Mouse (Mus musculus): Measurements from ENCODE around the gene Cntnap5c.
"Not testable (repeated sequence)": the region's sequence is repeated elsewhere in the genome, so short reads cannot be mapped to it uniquely, and the experiment has no call there.

Gene Cntnap5c

DNA sequence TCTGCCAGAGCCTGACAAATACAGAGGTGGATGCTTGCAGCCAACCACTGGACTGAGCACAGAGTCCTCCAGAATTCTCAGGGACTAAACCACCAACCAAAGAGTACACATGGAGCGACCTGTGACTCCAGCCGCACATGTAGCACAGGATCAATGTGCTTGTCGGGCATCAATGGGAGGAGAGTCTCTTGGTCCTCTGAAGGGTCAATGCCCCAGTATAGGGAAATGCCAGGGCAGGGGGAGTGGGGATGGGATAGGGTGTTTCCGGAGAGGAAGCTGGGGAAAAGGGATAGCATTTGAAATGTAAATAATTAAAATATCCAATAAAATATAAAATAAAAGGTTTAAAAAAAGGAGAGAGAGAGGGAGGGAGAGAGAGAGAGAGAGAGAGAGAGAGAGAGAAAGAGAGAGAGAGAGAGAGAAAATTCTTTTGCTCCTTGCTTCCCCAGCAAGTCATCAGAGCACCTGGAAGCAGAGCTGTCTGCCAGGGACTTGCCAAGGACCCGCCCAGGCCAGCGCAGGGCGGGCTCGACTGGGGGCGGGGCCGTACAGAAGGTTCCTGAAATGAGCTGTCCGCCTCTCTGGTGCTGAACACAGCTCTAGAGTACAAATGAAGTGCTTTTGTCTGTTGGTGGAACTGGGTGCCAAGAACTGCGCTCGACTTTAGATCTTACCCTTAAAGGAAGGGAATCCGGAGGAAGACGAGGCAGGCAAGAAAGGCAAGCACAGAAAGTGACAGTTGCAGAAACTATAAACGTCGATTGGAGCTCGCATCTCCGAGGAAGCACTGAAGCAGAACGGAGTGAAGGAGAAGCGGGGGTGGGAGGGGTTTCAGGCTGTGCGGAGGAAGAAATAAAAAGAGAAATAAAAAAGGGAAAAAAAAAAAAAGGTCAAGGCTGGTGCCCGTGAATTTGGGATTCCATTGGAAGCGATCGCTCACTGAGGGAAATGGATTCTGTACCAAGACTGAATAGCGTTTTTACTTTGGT is at the start of gene Cntnap5c:
Cntnap5c (plus strand) TSS at position 949 of the 989 bp plus-strand sequence.
- CTCF ChIA-PET: no interaction called here

DNA sequence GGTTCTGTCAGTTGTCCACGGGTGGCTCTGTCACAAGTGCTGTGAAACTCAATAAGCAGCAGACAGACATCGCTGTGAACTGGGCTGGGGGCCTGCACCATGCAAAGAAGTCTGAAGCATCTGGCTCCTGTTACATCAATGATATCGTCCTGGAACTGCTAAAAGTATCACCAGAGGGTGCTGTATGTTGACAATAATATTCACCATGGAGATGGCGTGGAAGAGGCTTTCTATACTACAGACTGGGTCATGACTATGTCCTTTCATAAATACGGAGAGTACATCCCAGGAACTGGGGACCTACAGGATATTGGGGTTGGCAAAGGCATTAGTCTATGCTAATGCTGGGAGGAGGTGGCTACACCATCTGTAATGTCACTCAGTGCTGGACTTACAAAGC is 27.3 kb upstream of the Cntnap5c start, which contains the start of gene Gm21834:
Gm21834 (minus strand) TSS at position 101 of the 400 bp plus-strand sequence.
- CTCF ChIA-PET: no interaction called here

DNA sequence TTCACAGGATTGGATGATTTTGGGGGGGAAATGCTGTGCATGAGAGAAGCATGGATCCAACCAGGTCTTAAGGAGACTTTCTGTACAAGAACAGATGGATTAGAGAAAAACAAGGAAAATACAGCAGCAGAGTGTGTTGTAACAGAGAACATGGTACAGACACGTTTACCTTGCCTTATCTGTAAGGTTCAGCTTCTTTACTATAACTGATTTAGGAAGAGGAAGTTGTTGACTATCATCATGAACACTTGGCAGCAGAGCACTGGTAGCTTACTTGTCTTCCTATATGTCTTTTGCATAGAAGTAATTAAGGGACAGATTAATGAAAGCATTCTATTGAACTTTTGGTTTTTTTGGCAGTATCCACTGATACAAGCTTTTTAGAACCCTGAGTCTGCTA is 11.3 kb upstream of the Cntnap5c start:
- CTCF ChIA-PET: no interaction called here

DNA sequence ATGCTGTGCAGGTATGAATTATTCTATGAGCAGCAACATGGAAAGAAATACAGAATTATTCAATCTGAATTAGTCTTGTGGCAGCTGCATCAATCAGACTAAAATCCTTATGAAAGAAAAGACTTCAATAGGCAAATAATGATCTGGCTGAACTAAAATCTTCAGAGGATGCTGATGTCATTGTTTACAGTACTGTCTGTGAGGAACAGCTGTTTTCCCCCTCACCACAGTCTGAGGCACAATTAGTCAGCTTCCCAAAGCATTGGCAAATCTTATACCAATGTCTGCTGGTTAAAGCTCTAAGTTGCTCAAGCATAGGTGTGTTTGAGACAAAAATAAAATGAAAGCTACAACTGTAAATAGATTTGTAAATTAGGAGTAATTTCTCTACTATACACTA is 2.1 kb upstream of the Cntnap5c start:
- CTCF ChIA-PET: no interaction called here

GRCm38 (mm10) chr17:57770904-57771303 is 1.5 kb downstream of the Cntnap5c start:
- CTCF ChIA-PET: no interaction called here

DNA sequence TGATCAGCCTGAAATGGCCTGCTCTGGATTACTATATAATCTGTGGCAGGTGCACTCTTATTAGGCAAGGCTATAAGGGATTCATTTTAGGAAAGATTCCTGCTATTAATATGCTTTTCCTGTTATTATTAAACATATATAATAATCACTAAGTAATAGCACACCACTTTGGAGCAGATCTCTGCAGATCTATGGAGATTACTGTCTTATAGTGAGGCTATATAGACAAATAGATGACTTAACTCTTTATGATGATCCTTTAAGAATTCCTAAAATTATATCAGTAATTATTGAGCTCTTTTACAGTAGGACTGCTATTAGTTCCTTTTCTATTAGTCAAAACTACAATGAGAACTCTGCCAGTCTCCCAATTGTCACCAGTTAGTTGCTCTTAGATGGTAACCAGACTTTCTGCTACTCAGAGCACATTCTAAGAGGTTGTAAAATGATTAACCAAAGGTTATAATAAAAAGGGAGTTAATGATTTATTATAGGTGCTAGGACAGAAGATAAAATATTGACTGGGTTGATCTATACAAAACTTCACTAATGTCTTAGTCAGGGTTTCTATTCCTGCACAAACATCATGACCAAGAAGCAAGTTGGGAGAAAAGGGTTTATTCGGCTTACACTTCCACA is 18.9 kb downstream of the Cntnap5c start:
- CTCF ChIA-PET: no interaction called here

- CTCF ChIA-PET: no interaction called here
These were observed 26.0 kb downstream of the Cntnap5c start for GRCm38 (mm10) chr17:57795408-57795807.

GRCm38 (mm10) chr17:57796668-57797311 is 27.4 kb downstream of the Cntnap5c start:
- CTCF ChIA-PET: no interaction called here

DNA sequence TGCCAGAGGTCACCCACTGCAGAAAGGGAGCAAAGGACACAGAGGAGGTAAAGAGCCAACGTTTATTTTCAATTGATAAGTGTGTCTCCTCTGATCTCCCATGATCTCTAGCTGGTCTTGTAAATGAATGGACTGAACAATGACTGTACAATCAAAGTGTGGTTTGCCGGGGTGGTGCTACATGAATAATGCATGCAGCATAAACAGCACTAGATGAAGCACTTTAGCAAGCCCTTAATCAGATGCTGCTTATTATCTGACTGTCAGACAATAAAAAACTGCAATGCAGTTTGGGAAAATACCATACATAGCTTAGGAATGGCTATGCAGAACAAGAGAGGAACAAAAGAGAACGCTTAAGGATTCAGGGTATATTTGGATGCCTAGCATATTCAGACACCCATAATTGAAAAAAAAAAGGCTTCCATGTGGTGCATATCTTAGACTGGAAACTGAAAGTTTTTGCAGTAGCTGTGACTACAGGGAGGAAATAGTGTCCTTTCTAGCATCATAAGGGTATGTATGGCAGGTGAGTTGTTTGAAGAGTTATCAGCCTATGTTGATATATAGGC is 30.1 kb downstream of the Cntnap5c start:
- CTCF ChIA-PET: no interaction called here

DNA sequence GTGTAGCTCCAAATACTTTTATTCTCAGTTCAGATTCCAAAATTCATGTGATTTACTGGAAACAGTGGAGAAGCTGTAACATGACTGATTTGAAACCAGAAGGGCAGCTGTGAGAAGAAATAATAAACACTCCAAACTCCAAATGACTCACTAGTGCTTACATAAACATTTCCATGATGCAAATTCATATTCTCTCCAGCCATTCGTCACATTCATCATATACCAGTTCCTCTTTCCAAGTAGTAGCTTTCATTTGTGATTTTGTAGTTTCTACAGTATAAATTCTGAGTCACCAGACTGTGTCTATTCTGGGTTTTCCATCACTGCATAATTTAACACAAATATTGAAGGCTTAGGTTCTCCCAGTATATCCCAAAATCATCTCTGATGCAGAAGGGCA is 31.8 kb downstream of the Cntnap5c start:
- CTCF ChIA-PET: no interaction called here

- CTCF ChIA-PET: no interaction called here
These were observed 68.0 kb downstream of the Cntnap5c start for GRCm38 (mm10) chr17:57837090-57837971.

GRCm38 (mm10) chr17:57855811-57856210 is 86.4 kb downstream of the Cntnap5c start:
- CTCF ChIA-PET: not testable (repeated sequence)

DNA sequence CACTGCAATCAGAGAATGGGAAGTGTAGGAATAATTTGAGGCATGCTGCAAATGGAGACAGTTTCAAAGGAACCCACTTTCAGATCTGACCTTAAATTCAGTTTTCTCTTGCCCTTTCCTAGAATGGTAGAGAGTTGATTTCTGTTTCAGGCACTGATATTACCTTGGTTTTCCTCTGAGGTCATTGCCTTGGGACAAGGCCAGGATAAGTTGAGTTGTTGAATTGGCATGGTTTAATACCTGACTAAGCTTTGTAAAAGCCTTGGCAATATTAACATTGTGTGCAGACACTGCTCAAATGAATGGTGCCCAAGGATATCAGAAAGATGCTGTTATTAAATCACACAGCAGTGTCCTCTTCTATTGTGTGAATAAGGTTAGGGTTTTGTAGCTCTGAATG is 96.6 kb downstream of the Cntnap5c start:
- CTCF ChIA-PET: no interaction called here

DNA sequence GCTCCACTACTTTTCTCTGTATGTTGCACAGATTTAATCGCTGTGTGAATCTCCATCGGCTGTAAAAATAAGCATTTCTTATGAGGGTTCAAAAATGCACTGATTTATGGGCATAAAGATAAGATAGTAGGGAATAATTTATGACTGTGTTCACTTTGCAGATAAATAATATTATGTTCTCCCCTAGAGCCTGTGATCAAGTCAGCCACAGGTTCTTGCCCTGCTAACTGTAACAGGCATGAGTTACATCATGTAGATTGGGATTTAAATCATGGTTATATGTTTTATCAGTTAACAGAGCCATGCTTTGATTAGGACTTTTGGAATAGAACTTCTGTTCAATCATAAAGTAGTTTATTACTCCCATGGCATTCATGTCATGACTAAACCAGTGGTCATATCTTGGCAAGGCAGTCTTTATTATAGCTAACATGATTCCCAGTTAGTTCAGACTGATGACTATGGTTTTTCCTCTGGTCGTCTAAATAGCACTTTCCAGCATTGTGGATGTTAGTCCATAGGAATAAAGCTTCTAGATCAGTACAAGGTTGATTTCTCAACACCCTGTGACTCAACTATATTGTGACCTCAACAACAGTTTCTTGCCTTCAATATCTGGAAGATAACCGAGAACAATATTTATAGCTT is 118.5 kb downstream of the Cntnap5c start:
- CTCF ChIA-PET: no interaction called here

DNA sequence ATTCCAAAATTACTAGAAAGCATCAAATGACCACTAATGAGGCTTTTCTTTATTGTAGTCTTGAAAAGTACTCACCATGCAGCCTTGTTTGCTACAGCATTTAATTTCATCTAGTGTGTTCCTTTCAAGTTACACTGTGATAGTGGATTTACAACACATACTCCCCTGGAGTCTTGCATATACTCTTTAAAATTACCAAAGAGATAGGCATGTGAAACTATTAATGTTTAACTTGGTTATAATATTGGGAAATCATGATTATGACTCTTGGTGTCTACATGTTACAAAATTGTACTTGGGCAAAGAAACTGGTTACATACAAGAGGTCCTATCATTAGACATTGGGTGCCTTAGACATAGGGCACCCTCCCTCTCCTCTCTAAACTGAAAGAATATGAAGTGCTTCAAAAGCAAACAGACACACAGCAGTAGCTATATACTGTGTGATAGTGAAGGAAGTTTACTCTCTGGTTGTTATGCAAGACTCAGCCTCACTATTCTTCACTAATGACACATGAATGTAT is 142.5 kb downstream of the Cntnap5c start:
- CTCF ChIA-PET: no interaction called here

- CTCF ChIA-PET: no interaction called here
These were observed 214.9 kb downstream of the Cntnap5c start for GRCm38 (mm10) chr17:57984230-57984629.

DNA sequence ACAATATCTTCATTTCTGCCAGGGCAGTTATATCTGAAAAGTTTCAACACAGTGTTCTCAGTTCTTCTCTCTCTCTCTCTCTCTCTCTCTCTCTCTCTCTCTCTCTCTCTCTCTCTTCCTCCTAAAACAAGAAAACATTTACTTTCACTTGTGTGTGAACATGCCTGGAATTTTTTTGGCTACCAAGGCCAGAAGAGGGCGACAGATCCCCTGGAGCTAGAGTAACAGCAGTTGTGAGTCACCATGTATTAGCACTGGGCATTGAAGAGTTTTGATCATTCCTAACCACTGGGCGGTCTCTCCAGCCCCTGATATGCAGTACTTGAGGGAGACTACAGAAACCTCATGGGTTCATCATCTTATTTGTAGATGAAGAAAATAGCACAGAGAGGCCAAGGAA is 219.1 kb downstream of the Cntnap5c start:
- CTCF ChIA-PET: no interaction called here

DNA sequence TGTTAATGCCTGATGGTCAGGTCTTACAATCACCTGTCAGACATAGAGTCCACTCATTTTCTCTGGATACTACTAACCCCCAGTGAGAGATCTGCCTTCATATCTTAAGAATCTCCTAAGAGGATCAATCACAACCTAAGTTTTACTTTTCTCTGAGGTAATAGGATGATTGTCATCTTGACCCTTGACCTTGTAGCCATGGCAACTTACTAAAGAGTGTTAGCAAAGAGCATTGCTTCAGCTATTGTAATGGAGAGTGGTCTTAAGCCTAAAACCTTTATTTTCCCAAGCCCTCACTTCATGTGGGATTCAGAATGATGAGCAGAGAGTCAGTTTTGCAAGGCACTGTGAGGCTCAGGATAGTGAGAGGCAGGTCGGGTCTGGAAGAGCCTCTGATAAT is 227.1 kb downstream of the Cntnap5c start:
- CTCF ChIA-PET: no interaction called here

DNA sequence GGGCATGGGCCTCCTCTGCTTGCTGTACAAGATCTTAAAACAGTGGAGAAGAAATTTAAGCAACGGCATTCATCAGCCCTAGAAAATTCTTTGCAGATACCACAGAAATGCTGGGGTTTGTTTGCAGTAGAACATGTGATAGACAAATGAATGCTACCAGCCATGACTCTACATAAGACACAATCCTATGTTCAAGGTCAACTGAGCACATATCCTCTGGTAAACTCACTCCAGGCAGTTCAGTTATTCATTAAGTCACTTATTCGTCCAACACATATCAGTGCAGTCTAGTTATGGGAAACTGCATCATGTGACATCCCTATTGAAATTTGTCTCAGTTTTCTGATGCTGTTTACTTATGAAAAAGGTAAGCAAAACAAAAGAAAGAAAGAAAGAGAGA is 229.7 kb downstream of the Cntnap5c start:
- CTCF ChIA-PET: no interaction called here

GRCm38 (mm10) chr17:58002845-58003244 is 233.5 kb downstream of the Cntnap5c start:
- CTCF ChIA-PET: no interaction called here

DNA sequence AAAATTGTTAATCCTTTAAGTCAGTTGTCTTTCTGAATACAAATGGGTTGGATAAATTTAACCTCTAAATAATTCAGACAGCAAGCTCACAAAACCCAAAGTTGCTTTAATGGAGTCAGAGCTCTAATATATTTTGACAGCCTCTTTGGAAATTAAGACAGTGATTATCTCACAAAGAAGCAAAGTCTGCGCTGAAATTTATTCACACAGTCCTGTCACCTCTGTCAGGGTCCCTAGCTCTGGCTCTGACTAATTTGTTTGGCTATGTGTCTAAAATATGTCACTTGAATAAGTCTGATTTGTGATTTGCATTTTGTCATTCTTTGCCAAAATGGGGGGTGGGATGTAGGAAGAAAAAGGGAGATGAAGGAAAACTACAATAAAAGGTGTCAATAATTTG is 234.0 kb downstream of the Cntnap5c start:
- CTCF ChIA-PET: no interaction called here
